Mouse (Mus musculus) layer of hippocampus, adult 6 months (tissue): ENCODE data around the gene Itgbl1. TPM values are rescaled to one million over a fixed set of nuclear protein-coding genes. Genes with fewer than 3 reads are reported as not detected.

ENCODE experiments used
- long read RNA-seq, 2 experiments: library from polyadenylated mRNA; unstranded; transcript quantifications; one replicate each; pipeline ENCODE4 v2.0.0; 2019 to 2020
- polyA plus RNA-seq: library from polyadenylated mRNA; unstranded; fragments of <200 nt; fragmentation: Nextera tagmentation; gene quantifications from 2 replicates; pipeline ENCODE4 v1.2.3, GENCODE M21; 2021

Gene Itgbl1
- 3.4 and 4.1 TPM in 2 replicates for polyA plus RNA-seq
- long read RNA-seq, experiment 1, full-length matches to known transcripts, result 8 of 12 reads
- long read RNA-seq, experiment 1, partial matches to known transcripts, result 0 of 12 reads
- long read RNA-seq, experiment 1, other reads (novel, unspliced or antisense), result 4 of 12 reads
- long read RNA-seq, experiment 2, full-length matches to known transcripts, result 8 of 12 reads
- long read RNA-seq, experiment 2, partial matches to known transcripts, result 0 of 12 reads
- long read RNA-seq, experiment 2, other reads (novel, unspliced or antisense), result 4 of 12 reads

DNA sequence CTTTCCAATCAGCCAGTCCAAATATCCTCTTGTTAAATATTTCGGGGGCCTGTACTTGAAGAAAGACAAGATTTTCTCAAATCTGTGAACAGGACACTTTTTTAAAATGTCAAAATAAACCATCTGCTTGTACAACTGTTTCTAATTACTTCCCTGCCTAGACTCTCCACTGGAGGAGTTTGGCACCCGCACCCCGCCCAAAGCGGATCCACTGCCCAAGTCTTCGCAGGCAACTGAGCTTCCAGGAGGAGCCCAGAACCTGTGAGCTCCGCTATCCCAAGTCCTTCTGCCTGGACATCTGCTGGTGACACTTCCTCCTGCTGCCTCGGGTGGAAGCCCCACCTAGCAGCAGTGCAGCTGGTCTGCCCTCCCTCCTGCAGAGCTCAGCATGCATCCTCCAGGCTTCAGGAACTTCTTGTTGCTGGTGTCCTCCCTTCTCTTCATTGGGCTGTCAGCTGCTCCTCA is at the start of gene Itgbl1:
Itgbl1 (plus strand) TSS at position 51 of the 465 bp plus-strand sequence.

DNA sequence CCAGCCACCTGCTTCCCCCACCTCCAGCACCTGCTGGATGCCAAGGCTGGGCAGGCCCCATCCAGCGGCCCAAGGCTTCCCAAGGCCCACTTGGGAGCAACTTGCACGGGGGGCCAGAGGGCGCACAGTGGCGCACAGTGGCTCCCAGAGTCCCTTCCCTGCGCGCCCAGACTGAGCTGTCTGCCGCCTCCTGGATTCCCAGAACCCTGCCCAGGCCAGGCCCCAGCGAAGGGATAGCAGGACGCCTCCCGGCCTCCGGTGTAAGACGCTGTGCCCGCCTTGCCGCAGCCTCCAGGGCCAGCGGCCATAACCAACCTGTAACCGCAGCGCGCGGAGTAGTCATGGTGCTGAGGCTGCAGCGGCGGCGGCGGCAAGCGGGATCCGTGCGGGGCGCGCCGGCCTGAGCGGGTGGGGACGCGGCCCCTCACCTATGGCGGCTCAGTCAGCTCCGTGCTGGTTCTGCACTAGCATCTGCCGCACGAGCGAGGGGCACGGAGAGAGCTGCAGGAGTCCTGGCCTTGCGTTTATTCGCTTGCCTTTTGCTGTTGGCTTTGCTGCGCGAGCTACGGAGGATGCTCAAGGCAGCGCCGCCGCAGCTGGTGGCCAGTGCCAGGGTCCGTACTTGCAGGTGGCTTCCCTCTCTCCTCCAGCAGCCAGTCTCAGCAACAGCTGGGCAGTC is 33.1 kb upstream of the Itgbl1 start, which contains the start of gene Nalcn:
Nalcn (minus strand) TSS at position 644 of the 679 bp plus-strand sequence.

Other genes starting within 250 kb of the Itgbl1 start
- gene Nalcn, start 32.8 kb upstream of the Itgbl1 start, polyA plus RNA-seq, result 7.5 and 8.9 TPM in 2 replicates